Mouse (Mus musculus): ENCODE data around the gene Trat1. TPM values are rescaled to one million over a fixed set of nuclear protein-coding genes. Genes with fewer than 3 reads are reported as not detected.

Gene Trat1
- not detected for total RNA-seq (2021)
- long read RNA-seq, experiment 1 = 0 reads
- long read RNA-seq, experiment 2 = 0 reads

DNA sequence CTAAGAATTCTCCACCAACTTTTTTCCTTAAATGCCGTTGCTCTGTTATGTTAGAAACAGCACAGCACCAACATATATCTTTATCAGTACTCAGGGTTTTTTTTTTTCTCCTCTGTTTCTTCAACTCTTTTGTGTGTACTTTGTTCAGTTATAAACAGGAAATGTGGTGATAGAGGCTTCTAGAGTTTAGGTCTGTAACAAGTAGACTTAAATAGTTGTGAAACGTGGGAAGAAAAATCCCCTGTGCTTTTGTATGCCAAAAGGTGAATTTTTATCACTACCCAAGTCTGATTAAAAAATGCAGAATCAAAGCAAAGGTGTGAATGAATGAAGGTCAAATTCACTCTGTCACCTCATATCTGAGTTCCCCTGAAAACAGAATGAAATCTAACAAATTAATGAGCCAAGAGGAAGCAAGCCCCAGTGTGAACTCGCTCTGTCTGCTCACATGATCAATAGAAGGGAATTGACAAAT is at the start of gene Trat1:
Gene Trat1, minus strand, starts transcription at position 51 of the 475 bp plus-strand sequence.
- no peak for DNase-seq

DNA sequence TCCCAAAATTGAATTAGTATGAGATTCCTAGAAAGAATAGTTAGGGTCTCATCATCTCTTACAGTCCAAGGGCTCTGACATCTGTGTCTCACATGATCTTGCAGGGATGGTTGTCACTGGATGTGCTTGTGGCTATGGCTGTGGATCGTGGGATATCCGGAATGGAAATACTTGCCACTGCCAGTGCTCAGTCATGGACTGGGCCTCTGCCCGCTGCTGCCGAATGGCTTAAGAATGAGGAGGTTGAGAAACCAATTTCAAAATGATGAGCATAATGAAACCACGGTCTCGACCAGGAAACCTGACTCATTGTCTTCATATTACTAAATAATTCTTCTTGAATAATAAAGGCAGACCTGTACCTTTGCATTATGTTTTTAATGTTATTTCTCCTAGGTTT is 46.7 kb upstream of the Trat1 start:
- DNase-seq = no peak

- DNase-seq = no peak
These were observed 44.9 kb upstream of the Trat1 start, which contains the start of gene Retnlb for GRCm38 (mm10) chr16:48816695-48817094. TSS of gene Retnlb (plus strand) at chr16:48816856.

GRCm38 (mm10) chr16:48811881-48812436 is 40.1 kb upstream of the Trat1 start:
- no peak for DNase-seq

DNA sequence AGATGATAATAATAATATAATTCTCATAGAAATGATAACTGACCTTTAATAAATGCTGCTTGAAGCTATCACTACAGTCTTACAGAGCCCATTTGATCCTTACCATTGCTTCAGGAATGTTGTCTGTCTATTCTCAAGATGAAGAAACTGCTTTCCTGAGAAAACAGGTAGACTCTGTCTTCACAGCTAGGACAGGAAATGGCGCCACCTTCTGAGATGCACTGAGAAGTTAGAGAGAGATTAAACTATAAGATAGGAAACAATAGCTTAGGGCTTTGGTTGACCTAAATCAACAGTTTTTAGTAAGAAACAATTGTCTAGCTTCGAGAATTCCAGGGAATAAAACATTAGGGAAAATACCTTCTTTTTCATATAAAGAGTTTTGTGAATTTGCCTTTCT is 37.6 kb upstream of the Trat1 start:
- no peak for DNase-seq

DNA sequence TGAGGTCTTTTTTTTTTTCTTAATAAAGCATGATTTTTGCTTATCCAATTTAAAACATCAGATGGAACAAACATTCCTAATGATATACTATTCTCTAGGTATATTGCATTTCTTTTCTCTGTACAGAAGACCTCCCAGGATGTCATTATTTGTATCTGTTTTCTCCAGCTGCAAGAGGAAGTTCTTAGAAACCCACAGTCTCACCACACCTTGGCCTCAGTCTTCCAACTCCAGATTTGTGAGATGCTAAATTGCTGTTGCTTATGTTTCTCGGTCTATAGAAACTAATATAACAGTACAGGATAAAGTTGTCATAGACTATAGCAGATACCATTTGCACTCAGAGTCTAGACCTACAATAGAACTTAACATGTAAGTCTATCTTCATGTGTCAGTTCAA is 34.7 kb upstream of the Trat1 start:
- DNase-seq = no peak

DNA sequence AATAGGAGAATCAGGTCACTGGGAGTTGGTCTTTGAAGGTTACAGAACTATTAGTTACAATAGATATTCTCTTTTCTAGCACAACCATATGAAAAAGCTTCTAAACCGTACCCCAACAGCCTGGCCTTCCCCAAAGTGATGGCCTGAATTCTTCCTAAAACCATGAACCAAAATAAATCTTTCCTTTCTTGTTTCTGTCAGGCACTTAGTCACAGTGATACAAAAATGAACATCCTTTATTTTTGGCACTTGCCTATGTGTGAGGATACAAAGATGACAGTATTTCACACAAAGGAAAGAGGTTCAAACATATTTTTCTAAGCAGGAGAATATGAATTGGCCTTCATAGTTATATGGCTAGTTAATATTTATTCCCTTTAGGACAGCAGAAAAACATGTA is 33.6 kb upstream of the Trat1 start:
- DNase-seq = no peak

DNA sequence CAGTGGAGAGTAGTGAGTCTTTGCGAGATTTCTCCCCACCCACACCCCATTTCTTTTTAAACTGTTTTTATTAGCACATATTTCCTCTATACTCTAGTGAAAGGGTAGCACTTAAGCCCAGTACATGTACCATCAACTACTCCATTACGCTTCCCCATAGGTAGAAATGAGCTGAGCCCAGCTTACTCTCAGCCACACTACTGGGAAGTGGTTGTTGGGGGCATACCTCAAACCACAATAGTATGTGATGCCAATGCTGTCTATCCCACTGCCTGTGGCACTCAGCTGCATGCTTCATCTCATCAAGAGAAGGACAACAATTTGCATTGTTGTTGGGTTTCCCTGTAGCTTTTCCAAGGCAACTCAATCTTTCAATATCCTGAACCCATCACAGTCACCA is 29.1 kb upstream of the Trat1 start:
- DNase-seq = no peak

DNA sequence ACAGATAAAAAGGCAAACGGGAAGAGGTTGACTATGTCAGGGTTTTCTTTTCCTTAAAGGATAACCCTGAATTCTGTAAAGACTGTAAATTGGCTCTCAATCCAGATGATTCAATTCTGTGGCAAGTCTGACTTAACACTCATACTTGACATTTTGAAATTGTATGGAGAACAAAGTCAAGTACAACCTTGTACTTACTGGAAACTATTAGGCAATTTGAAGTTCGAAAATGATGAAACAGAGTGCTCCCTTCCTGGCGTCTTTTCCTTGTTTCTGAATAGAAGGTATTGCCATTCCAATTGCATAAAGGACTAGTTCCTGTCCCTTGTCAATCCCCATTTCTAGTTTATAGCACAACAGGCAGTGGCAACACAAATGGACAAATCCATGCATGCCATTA is 27.6 kb upstream of the Trat1 start:
- no peak for DNase-seq

DNA sequence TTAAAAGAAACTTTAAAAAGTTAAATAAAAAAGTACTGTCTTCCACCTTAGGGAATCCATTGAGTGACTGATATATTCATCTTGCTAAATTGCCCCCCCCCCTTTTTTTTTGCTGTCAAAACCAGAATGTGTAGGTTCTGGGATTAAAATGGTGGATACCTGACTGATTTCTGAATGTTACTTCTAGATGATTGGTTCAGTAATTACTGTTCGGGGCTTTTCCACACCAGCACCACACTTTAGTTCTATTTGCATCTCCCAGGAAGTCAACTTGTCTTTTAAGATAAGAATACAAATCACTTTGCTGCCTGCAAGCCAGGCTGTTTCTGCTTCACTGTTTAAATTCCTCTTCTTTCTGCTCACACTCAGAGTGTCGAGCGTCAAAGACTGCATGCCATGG is 26.5 kb upstream of the Trat1 start:
- DNase-seq = no peak

DNA sequence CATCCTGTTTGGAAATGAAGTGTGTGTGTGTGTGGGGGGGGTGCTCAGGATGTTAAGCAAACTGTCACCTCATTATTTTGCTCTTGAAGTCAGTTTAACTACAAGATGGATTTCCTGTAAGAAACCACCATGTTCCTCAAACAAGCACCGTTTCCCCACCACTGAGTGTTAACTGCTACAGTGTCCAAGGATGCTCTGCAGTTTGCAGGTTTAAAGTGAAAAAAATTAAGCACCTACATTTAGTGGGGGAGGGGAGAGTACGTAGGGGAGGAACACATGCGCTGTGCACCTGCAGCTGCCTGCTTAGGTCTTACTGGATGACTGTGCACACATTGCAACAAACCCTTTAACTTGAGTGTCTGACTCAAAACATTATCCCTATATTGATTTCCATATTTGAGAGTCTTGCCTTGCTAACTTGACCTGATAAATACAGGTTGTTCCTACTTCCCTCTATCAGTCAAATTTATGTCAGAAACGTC is 16.9 kb upstream of the Trat1 start:
- DNase-seq = no peak

DNA sequence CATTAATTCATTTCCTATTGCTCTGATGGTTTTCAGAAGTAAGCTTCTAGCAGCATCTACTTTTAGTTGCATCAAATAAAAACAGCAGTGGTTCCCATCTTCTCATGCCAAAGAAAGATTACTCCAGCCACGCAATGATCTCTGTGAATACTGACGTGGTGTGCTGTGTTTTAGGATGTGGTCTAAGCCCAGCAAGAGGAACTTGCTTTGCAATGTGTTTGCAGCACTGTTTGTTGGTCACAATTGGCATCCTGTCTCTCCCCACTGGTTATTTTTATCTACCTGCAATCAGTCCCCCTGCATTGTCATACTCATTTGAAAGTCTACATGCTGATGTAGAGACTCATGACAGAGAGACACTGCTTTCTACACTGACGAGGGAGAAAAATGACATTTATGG is 14.4 kb upstream of the Trat1 start:
- DNase-seq = no peak

- no peak for DNase-seq
These were observed 5.4 kb upstream of the Trat1 start for GRCm38 (mm10) chr16:48777254-48777653.

DNA sequence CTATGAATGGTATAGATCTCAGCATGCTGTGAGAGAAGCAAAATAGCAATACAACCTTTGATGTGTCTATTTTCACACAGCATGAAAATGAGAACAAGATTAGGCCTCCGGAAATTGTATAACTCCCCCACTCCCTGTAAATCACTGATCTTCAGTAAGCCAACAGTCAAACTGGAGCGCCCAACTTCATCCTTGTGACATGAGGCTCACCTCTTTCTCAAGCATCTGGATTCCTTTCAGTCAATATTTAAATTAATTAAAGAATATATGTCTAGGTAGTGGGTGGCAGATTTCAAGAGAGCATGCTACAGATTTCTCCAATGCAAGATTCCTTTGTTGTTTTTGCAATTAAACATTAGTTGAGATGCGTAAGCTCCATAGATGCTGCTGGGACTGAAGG is 2.6 kb downstream of the Trat1 start:
- DNase-seq = no peak

DNA sequence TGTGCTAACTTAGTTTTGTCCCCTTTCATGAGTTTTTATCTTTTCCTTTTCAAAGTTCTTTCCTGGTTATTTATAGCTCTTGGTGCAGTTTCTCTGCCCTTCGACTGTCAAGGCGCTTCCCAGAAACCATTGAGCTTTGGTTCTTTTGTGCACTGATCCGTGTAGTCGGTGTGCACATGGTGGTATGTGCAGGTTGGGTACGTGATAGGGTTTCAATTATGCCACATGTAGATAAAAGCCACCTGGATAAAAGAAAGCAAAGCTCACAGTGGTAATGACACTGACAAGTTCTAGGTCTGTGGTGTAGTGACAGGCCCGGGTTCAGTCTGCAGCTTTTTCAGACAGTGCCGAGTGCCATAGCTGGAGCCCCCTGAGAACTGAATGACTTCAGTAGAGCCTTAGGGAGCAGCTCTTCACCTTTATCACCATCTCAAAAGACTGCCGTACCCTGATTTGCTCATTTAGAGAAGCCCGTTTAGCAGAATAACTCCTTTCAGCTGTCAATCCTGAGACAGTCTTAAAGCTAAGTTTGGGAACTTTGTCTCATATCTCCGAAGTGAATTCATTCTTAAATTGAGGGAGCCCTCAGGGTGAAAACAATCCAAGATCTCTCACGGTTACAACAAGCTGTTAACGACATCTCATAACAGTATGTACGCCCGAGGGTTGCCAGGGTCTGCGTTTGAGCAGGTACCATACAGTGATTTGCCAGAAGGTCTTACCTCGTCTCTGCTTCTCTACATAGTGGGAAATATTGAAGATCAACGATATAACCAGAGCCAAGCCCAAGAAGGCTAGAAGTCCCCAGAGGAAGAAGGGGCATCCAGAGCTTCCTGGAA is 11.0 kb downstream of the Trat1 start:
- DNase-seq = no peak

GRCm38 (mm10) chr16:48750145-48750827 is 21.5 kb downstream of the Trat1 start:
- no peak for DNase-seq

- DNase-seq = no peak
These were observed 26.4 kb downstream of the Trat1 start for GRCm38 (mm10) chr16:48745418-48745817.

DNA sequence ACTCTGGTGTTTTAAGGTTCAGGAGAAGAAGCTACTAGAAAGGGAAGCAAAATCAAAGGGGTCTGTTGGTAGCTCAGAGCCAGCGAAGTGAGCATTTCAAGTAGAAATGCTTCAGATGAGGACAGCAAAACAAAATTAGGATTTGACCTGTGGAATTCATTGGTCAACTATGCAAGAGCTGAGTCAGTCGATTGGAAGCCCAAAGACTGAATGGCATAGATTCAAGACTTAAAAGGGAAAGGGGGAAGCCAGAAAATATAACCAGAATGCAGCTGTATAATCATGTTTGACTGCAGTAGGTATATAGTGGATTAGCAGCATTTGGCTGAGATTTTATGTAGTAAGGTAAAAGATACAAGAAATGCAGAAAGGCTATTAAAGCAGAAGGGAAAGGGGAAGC is 26.8 kb downstream of the Trat1 start:
- no peak for DNase-seq

DNA sequence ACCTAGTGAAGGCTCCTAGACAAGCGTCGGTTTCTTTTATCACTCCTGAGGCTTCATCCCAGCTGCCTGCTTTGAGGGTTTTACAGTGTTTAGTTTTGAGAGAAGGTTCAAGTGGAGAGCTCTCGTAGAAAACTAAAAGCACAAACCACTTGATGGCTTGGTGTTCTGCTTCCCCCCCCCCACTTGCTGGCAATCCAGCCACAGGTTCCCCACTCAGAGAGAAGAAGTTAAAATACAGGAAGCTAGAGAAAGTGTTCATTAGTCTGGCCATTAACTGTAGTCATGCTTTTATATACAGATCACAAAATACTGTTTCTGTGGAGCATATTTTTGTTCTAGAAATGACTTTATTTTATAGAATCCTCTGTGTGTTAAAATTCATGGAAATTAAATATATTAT is 30.3 kb downstream of the Trat1 start:
- DNase-seq = no peak

- no peak for DNase-seq
These were observed 31.8 kb downstream of the Trat1 start for GRCm38 (mm10) chr16:48739974-48740373.

- DNase-seq = no peak
These were observed 33.4 kb downstream of the Trat1 start for GRCm38 (mm10) chr16:48738429-48738828.

- DNase-seq = no peak
These were observed 34.9 kb downstream of the Trat1 start for GRCm38 (mm10) chr16:48736890-48737289.

GRCm38 (mm10) chr16:48720259-48720658 is 51.6 kb downstream of the Trat1 start:
- no peak for DNase-seq
